Mouse (Mus musculus) gastrocnemius, postnatal 10 days (tissue): Measurements from ENCODE around the gene Tent5c. TPM values are rescaled to one million over a fixed set of nuclear protein-coding genes. Genes with fewer than 3 reads are reported as not detected.
"Not testable (repeated sequence)": the region's sequence is repeated elsewhere in the genome, so short reads cannot be mapped to it uniquely, and the experiment has no call there.

Source experiments
- DNase-seq: peaks from one replicate; pipeline ENCODE4 v3.0.0; 2021; ENCODE audit warnings: mixed read lengths
- total RNA-seq, 2 experiments: library from RNA; stranded (reverse); gene quantifications; 2 replicates each; pipeline ENCODE4 v1.2.3; 2021

The Tent5c gene
- total RNA-seq, 2 experiments from 2014 or later: 6.0 to 8.8 TPM

- no peak for DNase-seq
Measured at GRCm38 (mm10) chr3:100439088-100439487, 50.0 kb downstream of the Tent5c start.

- DNase-seq: no peak
Measured at GRCm38 (mm10) chr3:100438461-100439002, 50.6 kb downstream of the Tent5c start.

GRCm38 (mm10) chr3:100436756-100437155 lies 52.4 kb downstream of the Tent5c start:
- DNase-seq: no peak

GRCm38 (mm10) chr3:100431705-100432104 lies 57.4 kb downstream of the Tent5c start:
- DNase-seq: no peak

- no peak for DNase-seq
Measured at GRCm38 (mm10) chr3:100430731-100431130, 58.4 kb downstream of the Tent5c start.

GRCm38 (mm10) chr3:100430101-100430500 lies 59.0 kb downstream of the Tent5c start:
- no peak for DNase-seq

- DNase-seq: no peak
Measured at GRCm38 (mm10) chr3:100429667-100430066, 59.5 kb downstream of the Tent5c start.

GRCm38 (mm10) chr3:100427548-100427947 lies 61.6 kb downstream of the Tent5c start:
- no peak for DNase-seq

- DNase-seq: peak; percentile 53
Measured at GRCm38 (mm10) chr3:100422392-100423167, 66.5 kb downstream of the Tent5c start.

GRCm38 (mm10) chr3:100421354-100421753 lies 67.8 kb downstream of the Tent5c start:
- DNase-seq: no peak

GRCm38 (mm10) chr3:100420691-100421056 lies 68.5 kb downstream of the Tent5c start:
- DNase-seq: no peak

GRCm38 (mm10) chr3:100419962-100420690 lies 69.0 kb downstream of the Tent5c start:
- no peak for DNase-seq

GRCm38 (mm10) chr3:100418387-100418786 lies 70.7 kb downstream of the Tent5c start:
- no peak for DNase-seq

GRCm38 (mm10) chr3:100417772-100418311 lies 71.3 kb downstream of the Tent5c start:
- no peak for DNase-seq

GRCm38 (mm10) chr3:100415671-100416070 lies 73.5 kb downstream of the Tent5c start:
- DNase-seq: no peak

GRCm38 (mm10) chr3:100413586-100413985 lies 75.5 kb downstream of the Tent5c start:
- not testable (repeated sequence) for DNase-seq

GRCm38 (mm10) chr3:100411945-100412344 lies 77.2 kb downstream of the Tent5c start:
- DNase-seq: no peak

- no peak for DNase-seq
Measured at GRCm38 (mm10) chr3:100409280-100409679, 79.8 kb downstream of the Tent5c start.

- DNase-seq: no peak
Measured at GRCm38 (mm10) chr3:100408351-100409043, 80.6 kb downstream of the Tent5c start.

- DNase-seq: no peak
Measured at GRCm38 (mm10) chr3:100402656-100403055, 86.5 kb downstream of the Tent5c start.
